Mouse (Mus musculus): ENCODE data around the gene Ier2. TPM values are rescaled to one million over a fixed set of nuclear protein-coding genes. Genes with fewer than 3 reads are reported as not detected.
"Not testable (repeated sequence)": the region's sequence is repeated elsewhere in the genome, so short reads cannot be mapped to it uniquely, and the experiment has no call there.

Ier2 gene
- polyA plus RNA-seq, 1 experiment from 2014 or later: 45.9 TPM

DNA sequence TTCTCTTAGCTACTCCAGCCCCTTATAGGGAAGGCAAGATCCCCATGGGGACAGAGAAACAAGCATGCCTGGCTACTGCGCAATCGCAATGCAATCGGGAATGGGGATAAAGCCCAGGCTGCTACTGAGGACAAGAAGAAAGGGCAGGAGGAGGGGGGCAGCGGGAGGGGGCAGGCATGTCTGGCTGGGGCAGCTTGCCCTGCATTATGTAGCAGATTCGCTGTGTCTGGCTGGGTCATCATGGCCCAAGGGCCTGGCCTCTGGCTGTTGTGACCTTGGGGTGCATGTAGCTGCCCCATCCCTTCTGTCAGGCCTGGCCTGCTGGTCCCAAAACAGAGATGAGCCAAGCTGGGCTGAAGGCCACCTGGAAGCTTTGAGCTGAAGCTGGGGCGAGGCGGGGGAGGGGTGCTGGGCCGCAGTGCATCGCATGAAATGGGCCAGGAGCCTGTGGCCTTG, 27.8 kb downstream of the Ier2 start:
- DNase-seq (ENCODE audit: low spot score) (peak; percentile 43), ATAC-seq (ENCODE audit: low read depth) (no peak)
- H3K27me3 ChIP-seq (replicated peaks; ENCODE audit: control insufficient read depth, insufficient read depth, low read length): no peaks in the 10 kb centered on the region
- H3K4me3 ChIP-seq (ENCODE audit: low read depth, low read length): no peak overlapping the region
- peaks cover 19% of the 10 kb centered on the region for H3K4me1 ChIP-seq (ENCODE audit: control insufficient read depth, insufficient read depth, low read length)
- WGBS: 46% methylated on average over 8 of the region's 9 CpGs
- no peak overlapping the region for H3K4me2 ChIP-seq (ENCODE audit: low read depth, low read length)
- peak overlapping the region; percentile 37 for H3K9ac ChIP-seq (ENCODE audit: low read depth, low read length)
- no peaks in the 10 kb centered on the region for H3K36me3 ChIP-seq (ENCODE audit: control insufficient read depth, insufficient read depth, low read length)
- H3K9me3 ChIP-seq (ENCODE audit: control insufficient read depth, low read length): no peaks in the 10 kb centered on the region
- H3K27ac ChIP-seq (replicated peaks; ENCODE audit: low read depth, low read length): peak overlapping the region; percentile 16; the same call in 1 of the 2 replicates

DNA sequence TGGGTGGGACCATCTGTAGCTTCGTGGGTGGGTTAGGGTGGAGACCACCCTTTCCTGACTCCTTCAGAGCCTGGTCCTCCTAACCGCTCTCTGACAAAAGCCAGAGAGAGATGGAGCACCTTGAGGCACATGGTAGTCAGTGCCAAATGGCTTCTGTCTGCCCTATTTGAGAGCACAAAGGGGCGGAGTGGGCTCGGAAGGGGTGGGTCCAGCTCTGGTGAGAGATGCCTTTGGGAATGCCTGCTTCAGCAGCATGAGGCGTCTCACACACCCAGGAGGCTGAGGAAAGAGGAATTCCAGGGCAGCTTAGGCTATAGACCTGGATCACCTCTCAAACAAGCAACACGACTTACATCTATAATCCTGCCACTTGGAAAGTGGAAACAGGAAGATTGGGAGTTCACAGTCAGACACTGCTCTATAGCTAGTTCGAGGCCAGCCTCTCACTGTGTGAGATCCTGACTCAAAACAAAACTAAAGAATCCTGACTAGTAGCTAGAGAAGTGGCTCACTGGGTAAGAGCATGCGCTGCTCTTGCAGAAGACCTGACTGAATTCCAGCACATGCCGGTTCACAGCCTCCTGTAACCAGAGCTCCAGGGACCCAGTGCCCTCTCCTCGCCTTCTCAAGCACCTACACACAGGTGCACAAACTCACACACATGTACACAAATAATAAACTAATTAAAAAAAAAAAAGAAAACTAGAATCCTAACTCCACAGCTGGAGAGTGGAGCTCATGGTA, 28.6 kb downstream of the Ier2 start:
- 0 out of 2 replicates have a peak overlapping the region, but pooled peaks have one; percentile 14 for H3K9ac ChIP-seq (ENCODE audit: low read depth, low read length)
- H3K36me3 ChIP-seq (ENCODE audit: control insufficient read depth, insufficient read depth, low read length): no peaks in the 10 kb centered on the region
- H3K27me3 ChIP-seq (replicated peaks; ENCODE audit: control insufficient read depth, insufficient read depth, low read length): no peaks in the 10 kb centered on the region
- 49% methylated on average over 10 of the region's 10 CpGs for WGBS
- H3K9me3 ChIP-seq (ENCODE audit: control insufficient read depth, low read length): no peaks in the 10 kb centered on the region
- no peak overlapping the region for H3K4me3 ChIP-seq (ENCODE audit: low read depth, low read length)
- no peak overlapping the region for H3K4me2 ChIP-seq (ENCODE audit: low read depth, low read length)
- ATAC-seq (ENCODE audit: low read depth) (no peak), DNase-seq (ENCODE audit: low spot score) (no peak)
- H3K27ac ChIP-seq (replicated peaks; ENCODE audit: low read depth, low read length): no peak overlapping the region
- H3K4me1 ChIP-seq (ENCODE audit: control insufficient read depth, insufficient read depth, low read length): peaks cover 19% of the 10 kb centered on the region

DNA sequence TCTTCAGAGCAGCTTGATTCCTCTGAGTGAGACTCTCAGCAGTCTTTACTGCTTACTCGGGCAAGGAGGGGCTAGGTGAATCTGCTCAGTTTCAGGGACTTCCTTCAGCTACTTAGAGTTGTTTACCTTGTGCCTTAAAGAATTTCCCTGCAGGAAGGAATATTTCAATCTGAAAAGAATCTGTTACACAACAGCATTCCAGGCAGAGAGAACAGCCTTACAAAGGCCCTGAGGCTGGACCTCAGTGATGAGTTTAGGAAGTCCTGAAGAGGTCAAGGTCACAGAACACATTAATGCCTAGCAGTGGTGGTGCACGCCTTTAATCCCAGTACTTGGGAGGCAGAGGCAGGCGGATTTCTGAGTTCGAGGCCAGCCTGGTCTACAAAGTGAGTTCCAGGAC, 30.8 kb downstream of the Ier2 start:
- Histone ChIP-seq H3K4me1 (ENCODE audit: control insufficient read depth, insufficient read depth, low read length) (peaks cover 15% of the 10 kb centered on the region), H3K4me2 (ENCODE audit: low read depth, low read length) (no peak overlapping the region), H3K36me3 (ENCODE audit: control insufficient read depth, insufficient read depth, low read length) (no peaks in the 10 kb centered on the region), H3K9me3 (ENCODE audit: control insufficient read depth, low read length) (no peaks in the 10 kb centered on the region), H3K27me3 (replicated peaks; ENCODE audit: control insufficient read depth, insufficient read depth, low read length) (no peaks in the 10 kb centered on the region), H3K9ac (ENCODE audit: low read depth, low read length) (no peak overlapping the region), H3K27ac (replicated peaks; ENCODE audit: low read depth, low read length) (no peak overlapping the region), H3K4me3 (ENCODE audit: low read depth, low read length) (no peak overlapping the region)
- no peak for DNase-seq (ENCODE audit: low spot score)
- WGBS: 90% methylated on average over 3 of the region's 4 CpGs
- no peak for ATAC-seq (ENCODE audit: low read depth)

DNA sequence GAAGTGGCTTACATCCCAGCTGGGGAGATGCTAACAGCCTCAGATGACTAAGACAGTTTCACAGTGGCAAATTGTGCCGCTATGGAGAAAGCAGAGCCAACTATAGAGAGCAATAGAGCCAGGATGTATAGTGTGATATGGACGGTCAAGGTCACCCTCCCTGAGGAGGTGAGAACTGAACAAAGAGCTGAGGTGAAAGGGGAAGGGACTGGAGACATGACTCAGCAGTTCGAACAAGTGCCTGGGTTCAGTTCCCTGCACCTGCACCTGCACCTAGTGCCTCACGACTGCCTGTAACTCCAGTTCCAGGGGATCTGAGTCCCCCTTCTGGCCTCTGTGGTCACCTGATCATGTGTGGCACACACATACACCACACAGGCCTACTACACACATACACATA, 32.5 kb downstream of the Ier2 start:
- no peak for DNase-seq (ENCODE audit: low spot score)
- ATAC-seq (ENCODE audit: low read depth): no peak
- 81% methylated on average over 4 of the region's 4 CpGs for WGBS

DNA sequence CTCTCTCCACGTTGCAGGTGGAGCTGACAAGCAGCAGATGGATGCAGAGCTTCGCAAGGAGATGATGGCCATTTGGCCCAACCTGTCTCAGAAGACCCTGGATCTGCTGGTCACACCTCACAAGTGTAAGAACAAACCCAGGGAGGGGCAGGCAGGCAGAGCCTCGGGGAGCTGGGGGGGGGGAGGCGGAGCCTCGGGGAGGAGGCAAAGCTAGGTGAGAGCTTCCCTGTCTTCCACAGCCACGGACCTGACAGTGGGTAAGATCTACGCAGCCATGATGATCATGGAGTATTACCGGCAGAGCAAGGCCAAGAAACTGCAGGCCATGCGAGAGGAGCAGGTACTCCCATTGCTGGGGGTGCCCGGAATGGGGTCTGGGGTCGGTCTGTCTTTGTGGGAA, 33.1 kb downstream of the Ier2 start:
- H3K9me3 ChIP-seq (ENCODE audit: control insufficient read depth, low read length): no peaks in the 10 kb centered on the region
- H3K36me3 ChIP-seq (ENCODE audit: control insufficient read depth, insufficient read depth, low read length): no peaks in the 10 kb centered on the region
- no peaks in the 10 kb centered on the region for H3K4me1 ChIP-seq (ENCODE audit: control insufficient read depth, insufficient read depth, low read length)
- H3K4me2 ChIP-seq (ENCODE audit: low read depth, low read length): no peak overlapping the region
- DNase-seq (ENCODE audit: low spot score) (no peak), ATAC-seq (ENCODE audit: low read depth) (no peak)
- H3K27me3 ChIP-seq (replicated peaks; ENCODE audit: control insufficient read depth, insufficient read depth, low read length): no peaks in the 10 kb centered on the region
- 75% methylated on average over 11 of the region's 11 CpGs for WGBS
- H3K4me3 ChIP-seq (ENCODE audit: low read depth, low read length): no peak overlapping the region
- no peak overlapping the region; the same call in 1 of the 2 replicates for H3K9ac ChIP-seq (ENCODE audit: low read depth, low read length)
- no peak overlapping the region for H3K27ac ChIP-seq (replicated peaks; ENCODE audit: low read depth, low read length)

More for the DNA sequence above, 32.5 kb downstream of the Ier2 start:
- no peaks in the 10 kb centered on the region for H3K27me3 ChIP-seq (replicated peaks; ENCODE audit: control insufficient read depth, insufficient read depth, low read length)
- no peaks in the 10 kb centered on the region for H3K36me3 ChIP-seq (ENCODE audit: control insufficient read depth, insufficient read depth, low read length)
- H3K9me3 ChIP-seq (ENCODE audit: control insufficient read depth, low read length): no peaks in the 10 kb centered on the region
- H3K4me1 ChIP-seq (ENCODE audit: control insufficient read depth, insufficient read depth, low read length): peaks cover 5% of the 10 kb centered on the region
- H3K4me3 ChIP-seq (ENCODE audit: low read depth, low read length): no peak overlapping the region
- no peak overlapping the region for H3K9ac ChIP-seq (ENCODE audit: low read depth, low read length)
- no peak overlapping the region for H3K27ac ChIP-seq (replicated peaks; ENCODE audit: low read depth, low read length)
- H3K4me2 ChIP-seq (ENCODE audit: low read depth, low read length): no peak overlapping the region

DNA sequence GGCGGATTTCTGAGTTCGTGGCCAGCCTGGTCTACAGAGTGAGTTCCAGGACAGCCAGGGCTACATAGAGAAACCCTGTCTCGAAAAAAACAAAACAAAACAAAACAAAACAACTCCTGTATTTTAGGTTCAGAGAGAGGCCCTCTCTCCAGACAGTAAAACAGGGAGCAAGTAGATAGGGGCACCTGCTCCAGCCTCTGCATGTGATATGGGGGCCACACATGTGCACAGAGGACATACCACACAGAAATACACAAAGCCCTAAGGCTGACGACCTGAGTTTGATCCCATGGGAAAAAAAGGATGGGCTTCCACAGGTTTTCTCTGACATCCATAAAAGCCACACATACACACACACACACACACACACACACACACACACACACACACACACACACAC, 39.2 kb downstream of the Ier2 start:
- H3K9me3 ChIP-seq (ENCODE audit: control insufficient read depth, low read length); H3K36me3 ChIP-seq (ENCODE audit: control insufficient read depth, insufficient read depth, low read length); H3K4me3 ChIP-seq (ENCODE audit: low read depth, low read length); H3K4me1 ChIP-seq (ENCODE audit: control insufficient read depth, insufficient read depth, low read length); H3K9ac ChIP-seq (ENCODE audit: low read depth, low read length); H3K27ac ChIP-seq (replicated peaks; ENCODE audit: low read depth, low read length); H3K27me3 ChIP-seq (replicated peaks; ENCODE audit: control insufficient read depth, insufficient read depth, low read length); DNase-seq (ENCODE audit: low spot score); ATAC-seq (ENCODE audit: low read depth); H3K4me2 ChIP-seq (ENCODE audit: low read depth, low read length): not testable (repeated sequence)
- WGBS: 81% methylated on average over 4 of the region's 4 CpGs

DNA sequence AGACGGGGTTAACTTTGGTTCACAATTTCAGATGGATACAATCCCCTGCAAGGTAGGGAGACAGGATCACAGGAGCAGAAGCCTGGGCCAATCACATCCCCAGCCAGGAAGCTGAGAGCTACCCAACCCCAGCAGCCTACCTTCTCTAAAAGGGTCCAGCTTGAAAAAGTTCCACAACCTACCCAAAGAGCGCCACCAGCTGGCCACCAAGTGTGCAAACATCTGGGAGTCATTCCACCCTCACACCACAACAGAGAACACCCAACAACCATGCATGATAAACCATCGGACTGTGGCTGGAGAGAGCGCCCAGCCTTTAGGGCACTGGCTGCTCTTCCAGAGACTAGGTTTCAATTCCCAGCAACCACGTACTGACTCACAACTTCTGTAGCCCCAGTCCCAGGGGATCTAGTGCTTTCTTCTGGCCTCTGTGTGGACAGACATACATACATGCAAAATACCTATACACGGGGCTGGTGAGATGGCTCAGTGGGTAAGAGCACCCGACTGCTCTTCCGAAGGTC, 41.5 kb downstream of the Ier2 start:
- peaks cover 6% of the 10 kb centered on the region; the same call in 1 of the 2 replicates for H3K4me1 ChIP-seq (ENCODE audit: control insufficient read depth, insufficient read depth, low read length)
- 72% methylated on average over 8 of the region's 8 CpGs for WGBS
- H3K36me3 ChIP-seq (ENCODE audit: control insufficient read depth, insufficient read depth, low read length): no peaks in the 10 kb centered on the region
- H3K27ac ChIP-seq (replicated peaks; ENCODE audit: low read depth, low read length): no peak overlapping the region
- DNase-seq (ENCODE audit: low spot score) (no peak), ATAC-seq (ENCODE audit: low read depth) (no peak)
- H3K27me3 ChIP-seq (replicated peaks; ENCODE audit: control insufficient read depth, insufficient read depth, low read length): no peaks in the 10 kb centered on the region
- H3K4me3 ChIP-seq (ENCODE audit: low read depth, low read length): no peak overlapping the region
- H3K9ac ChIP-seq (ENCODE audit: low read depth, low read length): no peak overlapping the region
- H3K9me3 ChIP-seq (ENCODE audit: control insufficient read depth, low read length): no peaks in the 10 kb centered on the region
- no peak overlapping the region for H3K4me2 ChIP-seq (ENCODE audit: low read depth, low read length)

DNA sequence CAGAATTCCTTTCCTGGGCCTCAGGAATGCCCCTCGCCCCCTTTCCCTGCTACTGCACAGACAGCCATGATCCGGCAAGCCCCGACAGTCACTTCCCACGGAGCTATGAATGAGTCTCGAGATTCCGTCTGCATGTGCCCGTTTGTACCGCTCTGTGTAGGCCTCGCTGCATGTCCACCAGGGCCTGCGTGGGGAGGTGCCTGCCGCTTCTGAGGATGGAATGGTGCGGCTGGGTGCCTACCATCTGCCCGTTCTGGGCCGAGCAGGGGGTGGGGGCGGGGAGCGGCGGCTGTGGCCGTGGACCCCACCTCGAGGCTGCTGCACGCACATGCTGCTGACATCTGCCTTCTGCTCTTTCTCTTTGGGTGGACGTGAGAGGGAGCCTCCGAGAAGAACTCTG, 45.6 kb downstream of the Ier2 start:
- Histone ChIP-seq H3K4me1 (ENCODE audit: control insufficient read depth, insufficient read depth, low read length) (peaks cover 6% of the 10 kb centered on the region; the same call in 1 of the 2 replicates), H3K4me2 (ENCODE audit: low read depth, low read length) (no peak overlapping the region), H3K27ac (replicated peaks; ENCODE audit: low read depth, low read length) (peak overlapping the region; percentile 24; the same call in 1 of the 2 replicates), H3K9ac (ENCODE audit: low read depth, low read length) (no peak overlapping the region), H3K9me3 (ENCODE audit: control insufficient read depth, low read length) (no peaks in the 10 kb centered on the region), H3K36me3 (ENCODE audit: control insufficient read depth, insufficient read depth, low read length) (no peaks in the 10 kb centered on the region), H3K27me3 (replicated peaks; ENCODE audit: control insufficient read depth, insufficient read depth, low read length) (no peaks in the 10 kb centered on the region), H3K4me3 (ENCODE audit: low read depth, low read length) (no peak overlapping the region)
- ATAC-seq (ENCODE audit: low read depth) (no peak), DNase-seq (ENCODE audit: low spot score) (no peak)
- 45% methylated on average over 20 of the region's 22 CpGs for WGBS

Measured in embryonic facial prominence, embryonic 14.5 days (tissue).